Mouse (Mus musculus): ENCODE measurements around the gene Chrm3.

Gene Chrm3

GRCm38 (mm10) chr13:9887261-9887660, 473.4 kb downstream of the Chrm3 start:
- no peak for DNase-seq

- no peak for DNase-seq
These were observed 474.0 kb downstream of the Chrm3 start for GRCm38 (mm10) chr13:9886465-9887135.

- DNase-seq = peak; percentile 12
These were observed 478.0 kb downstream of the Chrm3 start for GRCm38 (mm10) chr13:9882362-9883282.

- no peak for DNase-seq
These were observed 478.7 kb downstream of the Chrm3 start for GRCm38 (mm10) chr13:9881930-9882329.

GRCm38 (mm10) chr13:9880401-9880800, 480.2 kb downstream of the Chrm3 start:
- no peak for DNase-seq

- no peak for DNase-seq
These were observed 482.0 kb downstream of the Chrm3 start for GRCm38 (mm10) chr13:9878596-9879010.

GRCm38 (mm10) chr13:9873377-9873776, 487.3 kb downstream of the Chrm3 start:
- DNase-seq = no peak

- DNase-seq = no peak
These were observed 494.5 kb downstream of the Chrm3 start for GRCm38 (mm10) chr13:9866161-9866560.

- no peak for DNase-seq
These were observed 513.1 kb downstream of the Chrm3 start for GRCm38 (mm10) chr13:9847515-9847914.

GRCm38 (mm10) chr13:9846543-9847434, 513.9 kb downstream of the Chrm3 start:
- peak; percentile 37 for DNase-seq

- peak; percentile 39 for DNase-seq
These were observed 526.4 kb downstream of the Chrm3 start for GRCm38 (mm10) chr13:9834146-9834679.

- DNase-seq = no peak
These were observed 534.4 kb downstream of the Chrm3 start for GRCm38 (mm10) chr13:9826227-9826626.

Measured in cerebellum, adult 11 months (tissue).